Mouse (Mus musculus) brown adipose tissue, adult 24 weeks (tissue): Measurements from ENCODE around the gene Zfp697. TPM values are rescaled to one million over a fixed set of nuclear protein-coding genes. Genes with fewer than 3 reads are reported as not detected.
"Not testable (repeated sequence)": the region's sequence is repeated elsewhere in the genome, so short reads cannot be mapped to it uniquely, and the experiment has no call there.

ENCODE experiments used
- H3K27ac ChIP-seq: fragments of 200-500 bp; replicated peaks from 2 replicates; pipeline ENCODE4 v1.5.1; 2012; ENCODE audit warnings: low read depth, mild to moderate bottlenecking, low read length
- H3K4me1 ChIP-seq: fragments of 200-500 bp; 2 replicates; pipeline ENCODE4 v1.6.1; 2012; ENCODE audit warnings: low read length, mixed read lengths; ENCODE audit not compliant: control insufficient read depth, insufficient read depth, insufficient read length
- H3K4me3 ChIP-seq: fragments of 200-500 bp; 2 replicates; pipeline ENCODE4 v1.5.1; 2012; ENCODE audit warnings: low read depth, mild to moderate bottlenecking, low read length, moderate library complexity; ENCODE audit not compliant: insufficient read depth
- polyA plus RNA-seq: library from polyadenylated mRNA; stranded (reverse); fragments of >200 nt; gene quantifications from 2 replicates; pipeline ENCODE4 v1.2.4, GENCODE M21; 2012; ENCODE audit not compliant: missing spikeins, insufficient read depth, insufficient read length

Zfp697 gene
- polyA plus RNA-seq, 1 experiment, result 3.3 TPM

DNA sequence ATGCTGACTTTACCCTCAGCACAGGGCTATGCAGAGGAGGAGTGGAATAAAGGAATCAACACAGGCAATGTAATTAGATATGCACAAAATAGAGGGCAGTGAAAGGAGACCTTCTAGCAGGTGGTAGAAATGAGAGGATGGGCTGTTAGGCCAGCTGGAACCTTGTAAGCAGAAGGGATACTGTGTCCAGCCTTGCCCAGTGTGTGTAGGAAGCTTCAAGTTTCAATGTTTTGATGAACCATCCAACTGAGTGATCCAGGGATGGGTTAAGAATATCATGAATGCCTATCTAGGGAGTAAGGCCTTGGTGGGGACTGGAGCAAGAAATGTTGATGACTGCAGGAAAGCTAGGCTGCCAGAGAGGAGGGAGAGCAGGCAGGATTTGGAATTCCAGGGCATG, 112.8 kb downstream of the Zfp697 start:
- H3K27ac ChIP-seq, H3K4me3 ChIP-seq, H3K4me1 ChIP-seq: not testable (repeated sequence)

DNA sequence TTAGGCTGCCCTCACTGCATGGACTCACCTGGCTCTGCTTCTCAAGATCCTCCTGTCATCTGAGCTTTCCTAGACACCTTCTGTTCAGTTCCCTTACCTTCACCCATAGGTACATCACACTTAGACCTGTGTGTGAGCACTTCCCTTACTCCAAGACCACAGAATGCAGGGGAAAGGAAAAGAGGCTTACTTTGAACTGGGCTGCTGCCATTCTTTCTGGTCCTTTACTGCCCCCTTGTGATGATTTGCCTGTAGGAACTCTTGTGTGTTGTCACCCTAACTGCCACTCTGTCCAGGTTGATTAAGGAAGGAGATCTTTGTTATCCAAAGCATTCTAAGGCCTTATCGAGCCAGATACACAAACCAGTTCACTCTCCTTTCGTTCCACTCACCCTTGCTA, 114.5 kb downstream of the Zfp697 start:
- H3K4me3 ChIP-seq, H3K27ac ChIP-seq, H3K4me1 ChIP-seq: not testable (repeated sequence)

DNA sequence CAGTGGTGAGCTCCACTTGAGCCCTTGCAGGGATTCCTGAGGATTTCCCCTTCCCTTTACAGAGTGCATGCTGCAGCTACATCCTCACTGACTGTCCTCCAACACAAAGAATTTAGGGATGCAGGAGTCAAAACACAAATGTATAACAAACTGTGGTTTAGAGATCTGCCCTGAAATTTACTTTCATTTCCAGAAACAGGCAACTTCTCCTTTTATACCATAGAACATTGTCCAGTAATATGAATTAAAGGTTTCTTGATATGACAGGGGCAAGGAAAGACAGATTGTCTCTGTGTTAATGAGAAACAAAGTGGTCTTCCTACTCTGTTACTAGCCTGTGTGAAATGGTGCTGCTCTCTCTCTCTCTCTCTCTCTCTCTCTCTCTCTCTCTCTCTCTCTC, 115.1 kb downstream of the Zfp697 start:
- H3K27ac ChIP-seq, H3K4me3 ChIP-seq, H3K4me1 ChIP-seq: not testable (repeated sequence)

DNA sequence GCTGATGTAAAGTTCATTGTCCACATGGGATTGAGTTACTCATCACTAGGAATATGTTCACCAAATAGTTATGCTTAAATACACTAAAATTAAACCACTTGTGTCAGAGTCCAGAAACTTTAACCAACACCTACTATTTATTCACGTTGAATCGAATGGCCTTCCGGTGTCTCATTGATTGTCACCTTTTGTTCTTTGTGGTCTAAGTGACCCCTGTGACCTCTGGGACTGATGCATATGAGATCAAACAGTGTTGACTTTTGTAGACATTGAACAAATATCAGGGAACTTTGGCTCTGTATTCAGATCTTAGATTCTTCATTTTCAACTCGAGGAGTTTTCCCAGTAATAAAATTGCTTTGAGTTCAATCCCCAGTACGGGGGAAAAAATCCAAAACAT, 125.0 kb downstream of the Zfp697 start:
- H3K4me1 ChIP-seq, H3K27ac ChIP-seq, H3K4me3 ChIP-seq: not testable (repeated sequence)

DNA sequence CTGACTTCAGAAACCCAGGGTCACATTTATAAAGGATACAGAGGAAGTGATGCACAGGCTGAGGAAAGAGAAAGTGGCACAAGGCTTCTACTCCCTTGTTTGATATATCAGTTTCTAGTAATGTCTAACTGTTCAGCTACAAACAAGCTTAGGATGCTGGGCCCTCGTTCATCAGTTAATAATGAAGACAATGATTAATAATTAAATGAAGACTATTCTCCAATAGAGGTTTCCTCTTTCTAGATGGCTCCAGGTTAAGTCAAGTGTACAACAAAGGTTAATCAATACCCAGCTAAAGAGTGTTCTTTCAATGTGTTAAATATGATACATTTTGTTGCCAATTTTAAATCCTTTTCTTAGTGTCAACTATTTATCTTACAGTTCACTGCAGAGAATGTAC, 128.2 kb downstream of the Zfp697 start, which contains the start of gene Hsd3b4:
Gene Hsd3b4, minus strand, starts transcription at position 101 of the 400 bp plus-strand sequence.
- not testable (repeated sequence) for H3K4me3 ChIP-seq, H3K4me1 ChIP-seq, H3K27ac ChIP-seq

DNA sequence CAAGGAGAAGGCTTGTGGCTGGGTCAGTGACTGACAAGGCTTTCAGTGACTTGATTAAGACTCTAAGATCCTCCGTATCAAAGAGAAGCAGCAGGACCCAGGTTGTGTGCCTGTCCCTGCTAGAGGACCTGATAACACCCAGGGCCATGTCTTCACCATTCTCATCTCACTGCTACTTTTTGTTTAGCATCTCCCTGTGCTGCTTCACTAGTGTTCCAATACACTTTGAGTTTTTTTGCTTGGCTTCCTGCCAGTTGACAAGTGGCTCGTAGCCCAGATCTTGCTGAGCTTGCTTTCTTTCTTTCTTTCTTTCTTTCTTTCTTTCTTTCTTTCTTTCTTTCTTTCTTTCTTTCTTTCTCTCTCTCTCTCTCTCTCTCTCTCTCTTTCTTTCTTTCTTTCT, 140.5 kb downstream of the Zfp697 start:
- H3K27ac ChIP-seq, H3K4me1 ChIP-seq, H3K4me3 ChIP-seq: not testable (repeated sequence)

DNA sequence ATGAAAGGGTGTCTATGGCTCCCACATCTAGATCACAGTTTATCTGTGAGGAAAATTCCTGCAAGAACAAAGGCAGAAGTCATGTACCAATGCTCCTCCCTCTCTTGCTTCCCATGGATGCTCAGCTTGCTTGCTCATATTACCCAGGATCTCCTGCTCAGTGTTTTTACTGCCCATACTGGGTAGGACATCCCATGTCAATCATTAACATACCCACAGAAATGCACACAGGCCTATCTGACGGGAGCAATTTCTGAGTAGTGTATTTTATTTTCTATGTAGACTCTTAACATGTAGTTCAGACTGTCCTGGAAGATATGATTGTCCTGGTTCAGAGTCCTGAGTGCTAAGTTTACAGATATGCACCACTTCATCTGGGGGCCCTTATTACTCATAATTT, 142.3 kb downstream of the Zfp697 start:
- H3K27ac ChIP-seq, result not testable (repeated sequence)

DNA sequence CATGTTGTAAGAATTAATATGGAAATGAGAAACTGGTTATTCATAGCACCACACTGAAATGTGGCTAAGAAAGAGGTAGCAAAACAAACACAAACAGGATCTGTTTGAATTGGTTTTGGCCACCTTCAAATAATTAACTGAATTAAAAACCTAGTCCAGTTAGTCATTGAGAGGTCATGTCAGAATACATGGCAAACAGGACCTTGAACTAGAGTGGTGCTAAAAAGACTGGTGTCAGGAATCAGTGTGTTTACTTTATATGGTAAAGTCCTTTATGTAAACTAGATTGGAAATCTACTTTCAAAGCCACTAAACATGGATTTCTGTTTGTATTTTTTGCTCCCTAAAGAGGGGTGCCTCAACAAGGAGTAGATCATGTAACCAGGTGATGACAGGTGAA, 142.7 kb downstream of the Zfp697 start:
- H3K27ac ChIP-seq, H3K4me1 ChIP-seq, H3K4me3 ChIP-seq: not testable (repeated sequence)

More for the DNA sequence above, 142.3 kb downstream of the Zfp697 start:
- not testable (repeated sequence) for H3K4me3 ChIP-seq, H3K4me1 ChIP-seq

DNA sequence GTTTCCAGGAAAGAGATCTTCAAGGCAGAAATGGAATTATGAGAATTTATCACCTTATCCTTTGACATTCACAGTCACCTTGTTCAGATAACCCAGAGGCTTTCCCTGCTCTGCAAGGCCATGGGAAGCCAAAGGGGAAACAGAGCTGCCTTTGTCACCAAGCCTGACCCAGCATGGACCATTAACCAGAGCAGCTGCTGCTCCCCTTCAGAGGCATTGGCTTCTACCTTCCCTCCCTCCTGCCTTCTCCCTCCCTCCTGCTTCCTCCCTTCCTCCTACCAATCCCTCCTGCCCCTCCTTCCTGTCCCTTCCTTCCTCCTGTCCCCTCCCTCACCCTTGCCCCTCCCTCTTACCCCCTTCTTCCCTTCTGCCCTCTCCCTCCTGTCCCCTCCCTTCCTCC, 165.4 kb downstream of the Zfp697 start:
- H3K4me3 ChIP-seq, H3K27ac ChIP-seq, H3K4me1 ChIP-seq: not testable (repeated sequence)

DNA sequence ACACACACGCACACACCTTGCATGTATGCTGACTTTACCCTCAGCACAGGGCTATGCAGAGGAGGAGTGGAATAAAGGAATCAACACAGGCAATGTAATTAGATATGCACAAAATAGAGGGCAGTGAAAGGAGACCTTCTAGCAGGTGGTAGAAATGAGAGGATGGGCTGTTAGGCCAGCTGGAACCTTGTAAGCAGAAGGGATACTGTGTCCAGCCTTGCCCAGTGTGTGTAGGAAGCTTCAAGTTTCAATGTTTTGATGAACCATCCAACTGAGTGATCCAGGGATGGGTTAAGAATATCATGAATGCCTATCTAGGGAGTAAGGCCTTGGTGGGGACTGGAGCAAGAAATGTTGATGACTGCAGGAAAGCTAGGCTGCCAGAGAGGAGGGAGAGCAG, 166.2 kb downstream of the Zfp697 start:
- H3K4me3 ChIP-seq, H3K4me1 ChIP-seq, H3K27ac ChIP-seq: not testable (repeated sequence)

DNA sequence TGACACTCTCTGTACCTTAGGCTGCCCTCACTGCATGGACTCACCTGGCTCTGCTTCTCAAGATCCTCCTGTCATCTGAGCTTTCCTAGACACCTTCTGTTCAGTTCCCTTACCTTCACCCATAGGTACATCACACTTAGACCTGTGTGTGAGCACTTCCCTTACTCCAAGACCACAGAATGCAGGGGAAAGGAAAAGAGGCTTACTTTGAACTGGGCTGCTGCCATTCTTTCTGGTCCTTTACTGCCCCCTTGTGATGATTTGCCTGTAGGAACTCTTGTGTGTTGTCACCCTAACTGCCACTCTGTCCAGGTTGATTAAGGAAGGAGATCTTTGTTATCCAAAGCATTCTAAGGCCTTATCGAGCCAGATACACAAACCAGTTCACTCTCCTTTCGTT, 168.0 kb downstream of the Zfp697 start:
- H3K4me3 ChIP-seq, H3K27ac ChIP-seq, H3K4me1 ChIP-seq: not testable (repeated sequence)

DNA sequence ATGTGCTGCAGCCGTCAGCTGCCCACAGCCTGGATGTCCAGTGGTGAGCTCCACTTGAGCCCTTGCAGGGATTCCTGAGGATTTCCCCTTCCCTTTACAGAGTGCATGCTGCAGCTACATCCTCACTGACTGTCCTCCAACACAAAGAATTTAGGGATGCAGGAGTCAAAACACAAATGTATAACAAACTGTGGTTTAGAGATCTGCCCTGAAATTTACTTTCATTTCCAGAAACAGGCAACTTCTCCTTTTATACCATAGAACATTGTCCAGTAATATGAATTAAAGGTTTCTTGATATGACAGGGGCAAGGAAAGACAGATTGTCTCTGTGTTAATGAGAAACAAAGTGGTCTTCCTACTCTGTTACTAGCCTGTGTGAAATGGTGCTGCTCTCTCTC, 168.6 kb downstream of the Zfp697 start:
- H3K4me1 ChIP-seq, H3K27ac ChIP-seq, H3K4me3 ChIP-seq: not testable (repeated sequence)

DNA sequence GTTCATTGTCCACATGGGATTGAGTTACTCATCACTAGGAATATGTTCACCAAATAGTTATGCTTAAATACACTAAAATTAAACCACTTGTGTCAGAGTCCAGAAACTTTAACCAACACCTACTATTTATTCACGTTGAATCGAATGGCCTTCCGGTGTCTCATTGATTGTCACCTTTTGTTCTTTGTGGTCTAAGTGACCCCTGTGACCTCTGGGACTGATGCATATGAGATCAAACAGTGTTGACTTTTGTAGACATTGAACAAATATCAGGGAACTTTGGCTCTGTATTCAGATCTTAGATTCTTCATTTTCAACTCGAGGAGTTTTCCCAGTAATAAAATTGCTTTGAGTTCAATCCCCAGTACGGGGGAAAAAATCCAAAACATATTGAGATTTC, 178.4 kb downstream of the Zfp697 start:
- not testable (repeated sequence) for H3K4me3 ChIP-seq, H3K4me1 ChIP-seq

DNA sequence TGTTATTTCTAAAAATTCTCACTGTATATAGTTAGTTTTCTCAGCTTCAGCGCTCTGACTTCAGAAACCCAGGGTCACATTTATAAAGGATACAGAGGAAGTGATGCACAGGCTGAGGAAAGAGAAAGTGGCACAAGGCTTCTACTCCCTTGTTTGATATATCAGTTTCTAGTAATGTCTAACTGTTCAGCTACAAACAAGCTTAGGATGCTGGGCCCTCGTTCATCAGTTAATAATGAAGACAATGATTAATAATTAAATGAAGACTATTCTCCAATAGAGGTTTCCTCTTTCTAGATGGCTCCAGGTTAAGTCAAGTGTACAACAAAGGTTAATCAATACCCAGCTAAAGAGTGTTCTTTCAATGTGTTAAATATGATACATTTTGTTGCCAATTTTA, 181.6 kb downstream of the Zfp697 start:
- H3K27ac ChIP-seq, H3K4me1 ChIP-seq, H3K4me3 ChIP-seq: not testable (repeated sequence)

More for the DNA sequence above, 178.4 kb downstream of the Zfp697 start:
- not testable (repeated sequence) for H3K27ac ChIP-seq

DNA sequence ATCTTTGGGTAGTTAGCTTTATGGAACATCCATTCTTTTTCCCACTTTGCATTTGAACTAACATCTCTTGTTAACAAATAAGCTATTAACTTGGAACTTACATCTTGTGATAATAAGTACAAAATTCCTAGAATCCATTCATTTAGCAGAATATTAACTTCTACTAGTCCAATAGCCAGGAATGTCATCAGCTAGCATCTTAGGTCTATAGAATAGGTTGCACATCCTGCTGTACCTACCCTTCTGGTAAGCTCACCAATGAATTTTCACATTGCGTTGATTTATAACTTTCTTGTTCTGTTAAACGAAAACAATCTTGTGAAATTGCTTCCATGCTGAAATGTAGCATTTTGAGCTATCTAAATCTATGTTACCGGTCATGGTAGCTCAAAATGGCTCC, 182.6 kb downstream of the Zfp697 start:
- H3K4me3 ChIP-seq, H3K4me1 ChIP-seq, H3K27ac ChIP-seq: not testable (repeated sequence)

DNA sequence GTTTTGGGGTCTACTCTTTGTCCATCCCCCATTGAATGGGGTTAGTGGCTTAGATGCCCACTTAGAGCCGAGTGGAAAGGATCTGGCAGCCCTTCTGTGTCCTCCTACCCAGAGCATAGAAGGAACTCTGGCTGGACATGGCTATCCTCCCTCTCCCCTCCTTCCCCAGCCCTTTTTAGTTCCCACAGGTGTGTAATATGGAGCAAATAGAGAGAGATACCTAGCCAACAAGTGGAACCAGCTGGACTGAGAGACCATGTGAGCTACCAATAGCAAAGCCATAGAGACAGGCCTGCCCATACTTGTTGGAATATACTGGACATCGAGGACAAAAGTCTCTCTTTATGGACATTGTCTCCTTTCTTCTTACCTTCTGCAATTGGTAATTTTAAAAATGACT, 185.5 kb downstream of the Zfp697 start:
- H3K27ac ChIP-seq, H3K4me1 ChIP-seq, H3K4me3 ChIP-seq: not testable (repeated sequence)

DNA sequence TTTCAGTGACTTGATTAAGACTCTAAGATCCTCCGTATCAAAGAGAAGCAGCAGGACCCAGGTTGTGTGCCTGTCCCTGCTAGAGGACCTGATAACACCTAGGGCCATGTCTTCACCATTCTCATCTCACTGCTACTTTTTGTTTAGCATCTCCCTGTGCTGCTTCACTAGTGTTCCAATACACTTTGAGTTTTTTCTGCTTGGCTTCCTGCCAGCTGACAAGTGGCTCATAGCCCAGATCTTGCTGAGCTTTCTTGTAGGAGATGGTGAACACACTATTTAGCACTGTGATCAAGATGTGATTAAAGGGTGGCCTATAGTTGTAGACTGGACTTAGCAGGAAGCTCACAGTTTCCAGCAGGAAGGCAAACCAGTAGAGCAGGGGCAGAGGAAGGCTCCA, 198.8 kb downstream of the Zfp697 start:
- not testable (repeated sequence) for H3K4me1 ChIP-seq, H3K27ac ChIP-seq, H3K4me3 ChIP-seq
